Mouse (Mus musculus) naive thymus-derived CD4-positive, alpha-beta T cell, adult 5 months (primary cell): ENCODE measurements around the gene Fzd4. TPM values are rescaled to one million over a fixed set of nuclear protein-coding genes. Genes with fewer than 3 reads are reported as not detected.

ENCODE experiments used
- polyA plus RNA-seq: library from polyadenylated mRNA; unstranded; fragments of 100-300 nt; shearing (Covaris generic); gene quantifications from one replicate; pipeline ENCODE4 v1.2.1, GENCODE M21; 2017

The Fzd4 gene
- polyA plus RNA-seq, result 0.06 TPM

DNA sequence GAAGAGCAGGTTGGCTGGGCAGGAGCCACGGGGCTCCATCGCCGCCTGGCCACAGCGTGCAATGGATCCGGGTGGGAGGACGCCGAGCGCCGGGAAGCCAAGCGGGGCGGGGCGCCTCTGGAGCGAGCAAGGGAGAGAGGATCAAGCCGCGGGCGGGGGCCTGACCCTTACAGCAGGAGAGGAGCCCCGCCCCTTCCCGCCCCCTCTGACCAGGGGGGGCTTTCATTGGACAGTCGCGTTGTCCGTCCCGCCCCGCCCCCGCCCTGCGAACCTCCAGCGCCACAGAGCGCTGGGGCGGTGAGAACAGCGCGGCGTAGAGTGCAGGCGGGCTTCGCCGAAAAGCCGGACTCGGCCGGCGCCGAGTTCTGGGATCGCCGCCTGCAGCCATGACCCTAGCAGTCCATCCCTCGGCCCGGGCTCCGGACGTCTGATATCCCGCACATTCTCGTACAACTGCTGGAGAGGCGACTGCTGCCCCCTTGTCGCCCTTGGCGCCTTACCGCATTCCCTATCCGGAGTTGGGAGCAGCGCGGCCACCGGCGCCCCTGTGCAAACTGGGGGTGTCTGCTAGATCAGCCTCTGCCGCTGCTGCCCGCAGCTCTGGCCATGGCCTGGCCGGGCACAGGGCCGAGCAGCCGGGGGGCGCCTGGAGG, at the start of gene Fzd4, which contains the start of gene Tmem135:
Fzd4 (plus strand) TSS at position 275 of the 653 bp plus-strand sequence.
Tmem135 (minus strand) TSS at position 142 of the 653 bp plus-strand sequence.

Other genes starting within 250 kb of the Fzd4 start
- gene Tmem135, start 133 bp upstream of the Fzd4 start, polyA plus RNA-seq, result 40.0 TPM
- gene Prss23, start 122.8 kb downstream of the Fzd4 start, polyA plus RNA-seq, result not detected
- 0.21 TPM for gene Me3, start 228.0 kb downstream of the Fzd4 start, polyA plus RNA-seq